Mouse (Mus musculus) limb, embryonic 14.5 days (tissue): ENCODE data around the gene Gm20903. TPM values are rescaled to one million over a fixed set of nuclear protein-coding genes. Genes with fewer than 3 reads are reported as not detected.
"Not testable (repeated sequence)": the region's sequence is repeated elsewhere in the genome, so short reads cannot be mapped to it uniquely, and the experiment has no call there.

Experiments
- ATAC-seq: fragments of 200-750 bp; cut with Nextera tagmentation; 2 replicates; pipeline ENCODE4 v1.8.0; 2017; ENCODE audit warnings: low read depth, moderate number of reproducible peaks, moderate TSS enrichment; ENCODE audit not compliant: low FRiP score
- DNase-seq: peaks from one replicate; pipeline ENCODE4 v3.0.0-alpha.2; 2015; ENCODE audit warnings: low spot score
- H3K27ac ChIP-seq: fragments of 300-500 bp; sonication (generic); replicated peaks from 2 replicates; pipeline ENCODE4 v1.5.1; 2014; ENCODE audit warnings: low read depth, mild to moderate bottlenecking, low read length, moderate library complexity, mixed read lengths
- H3K27me3 ChIP-seq: fragments of 300-500 bp; sonication (generic); 2 replicates; pipeline ENCODE4 v1.6.1; 2014; ENCODE audit warnings: low read length, mixed read lengths; ENCODE audit not compliant: control insufficient read depth, insufficient read depth
- H3K36me3 ChIP-seq: fragments of 300-500 bp; sonication (generic); 2 replicates; pipeline ENCODE4 v1.6.1; 2014; ENCODE audit warnings: mild to moderate bottlenecking, low read length, moderate library complexity, mixed read lengths; ENCODE audit not compliant: control insufficient read depth, insufficient read depth
- H3K4me1 ChIP-seq: fragments of 300-500 bp; sonication (generic); 2 replicates; pipeline ENCODE4 v1.6.1; 2014; ENCODE audit warnings: antibody characterized with exemption, low read length, mixed read lengths; ENCODE audit not compliant: control insufficient read depth, insufficient read depth
- H3K4me2 ChIP-seq: fragments of 300-500 bp; sonication (generic); replicated peaks from 2 replicates; pipeline ENCODE4 v1.6.1; 2014; ENCODE audit warnings: low read depth, mild to moderate bottlenecking, low read length, moderate library complexity; ENCODE audit not compliant: severe bottlenecking
- H3K4me3 ChIP-seq: fragments of 300-500 bp; sonication (generic); replicated peaks from 2 replicates; pipeline ENCODE4 v1.5.1; 2014; ENCODE audit warnings: low read length
- H3K9ac ChIP-seq: fragments of 300-500 bp; sonication (generic); 2 replicates; pipeline ENCODE4 v1.6.1; 2014; ENCODE audit warnings: mild to moderate bottlenecking, low read depth, low read length, moderate library complexity; ENCODE audit not compliant: severe bottlenecking
- H3K9me3 ChIP-seq: fragments of 300-500 bp; sonication (generic); 2 replicates; pipeline ENCODE4 v1.6.1; 2016; ENCODE audit warnings: low read length; ENCODE audit not compliant: control insufficient read depth
- WGBS: fragments of 180-500 bp; shearing (Covaris S2); extraction: QIAGEN DNeasy Blood & Tissue Kit; methylation state at CpG from one replicate; pipeline ENCODE4 v1.1.7; 2014; 5-methylcytosine and 5-hydroxymethylcytosine counted together
- polyA plus RNA-seq, 2 experiments: library from polyadenylated mRNA; depleted of rRNA in 1 of 2; stranded (reverse) in 1 of 2; unstranded in 1 of 2; fragments of >200 nt; fragmentation: Nextera tagmentation in 1 of 2; extraction: Ambion mirVana in 1 of 2; gene quantifications; 2 replicates each; pipeline versions ENCODE4 v1.2.1 to v1.2.3; 2012 to 2014

Gm20903 gene
- polyA plus RNA-seq (2012; rRNA removed) (not detected in 2 replicates), polyA plus RNA-seq (2014; fragmentation: Nextera tagmentation; extraction: Ambion mirVana) (not detected in 2 replicates)

GRCm38 (mm10) chrY:73669015-73669414, at the start of gene Gm20903:
TSS of gene Gm20903 (plus strand) at chrY:73669315.
- H3K4me2 ChIP-seq, H3K9me3 ChIP-seq, H3K36me3 ChIP-seq, DNase-seq, H3K4me1 ChIP-seq, ATAC-seq, H3K27ac ChIP-seq, H3K9ac ChIP-seq, H3K4me3 ChIP-seq, H3K27me3 ChIP-seq: not testable (repeated sequence)
- WGBS, result no CpG with 5 or more reads among the region's 6 CpGs
